Mouse (Mus musculus): Measurements from ENCODE around the gene Casq1. TPM values are rescaled to one million over a fixed set of nuclear protein-coding genes. Genes with fewer than 3 reads are reported as not detected.

Gene Casq1
- total RNA-seq, 2 experiments from 2014 or later = 5,450 to 5,866 TPM

DNA sequence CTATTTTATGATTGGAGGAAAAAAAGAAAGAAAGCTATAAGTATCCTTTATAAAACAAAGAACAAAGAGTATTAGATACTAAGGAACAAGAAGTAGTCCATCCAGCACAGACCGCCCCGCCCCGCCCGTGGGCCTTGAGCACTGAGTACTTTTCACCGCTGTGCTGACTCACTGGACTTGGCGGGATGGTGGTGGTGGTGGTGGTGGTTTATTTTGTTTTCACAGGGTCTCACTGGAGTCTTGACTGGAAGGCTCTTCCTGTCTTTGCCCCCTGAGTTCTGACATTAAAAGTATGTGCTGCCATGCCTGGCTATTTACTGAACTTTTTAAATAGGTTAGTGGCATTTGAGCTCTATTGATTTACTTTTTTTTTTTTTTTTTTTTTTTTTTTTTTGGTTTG lies 36.6 kb downstream of the Casq1 start:
- no peak for DNase-seq

DNA sequence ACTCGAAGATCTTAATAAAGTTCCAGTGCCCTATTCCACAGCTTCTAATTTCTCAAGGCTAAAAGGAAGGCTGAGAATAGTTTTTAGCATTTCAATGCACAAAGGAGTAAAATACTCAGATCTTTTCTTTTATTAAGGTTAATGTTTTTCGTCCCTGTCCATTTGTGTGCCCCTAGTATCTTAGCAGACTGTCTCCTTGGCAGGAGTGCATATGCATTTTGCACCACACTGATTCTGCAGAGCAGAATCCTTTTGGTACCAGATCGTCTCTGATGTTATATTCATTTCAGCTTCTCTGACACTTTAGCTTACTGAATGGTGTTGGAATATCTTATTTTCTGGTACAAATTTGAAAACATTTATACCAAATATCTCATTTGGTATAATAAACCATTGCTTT lies 37.9 kb downstream of the Casq1 start:
- DNase-seq = no peak

DNA sequence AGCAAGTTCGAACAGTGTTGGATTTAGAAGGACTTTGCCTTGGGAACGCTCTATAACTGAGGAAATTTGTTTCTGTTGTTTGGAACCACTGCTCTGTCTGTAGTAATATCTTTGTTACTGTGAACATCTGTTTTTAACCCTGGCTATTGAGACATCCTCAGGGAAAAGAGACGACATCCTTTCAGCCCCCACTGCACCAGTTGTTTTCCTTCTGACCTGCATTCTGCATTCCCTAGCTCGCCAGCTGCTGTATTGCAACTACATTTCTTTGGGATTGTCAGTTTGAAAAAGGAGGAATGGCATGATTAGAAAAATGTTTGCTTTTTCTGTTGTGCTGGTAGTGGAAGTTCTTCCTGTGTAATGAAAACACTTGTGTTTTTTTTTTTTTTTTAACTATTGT lies 38.8 kb downstream of the Casq1 start:
- DNase-seq = no peak

DNA sequence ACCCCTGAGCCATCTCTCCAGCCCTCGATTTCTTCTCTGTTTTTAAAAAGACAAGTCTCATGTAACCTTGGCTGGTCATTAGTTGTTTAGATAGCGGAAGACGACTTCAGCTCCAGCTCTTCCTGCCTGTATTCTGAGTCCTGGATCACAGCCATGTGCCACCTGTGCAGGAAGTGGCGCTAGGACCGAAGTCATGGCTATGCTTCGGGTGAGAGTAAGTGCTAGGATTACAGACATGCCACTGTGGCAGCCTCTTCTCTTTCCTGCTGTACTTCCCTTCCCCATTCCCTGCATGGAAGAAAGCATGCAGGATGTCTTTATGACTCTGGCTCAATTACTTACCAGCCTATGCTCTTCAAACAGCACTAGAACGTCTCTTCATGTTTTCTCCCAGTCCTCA lies 40.6 kb downstream of the Casq1 start:
- DNase-seq = no peak

DNA sequence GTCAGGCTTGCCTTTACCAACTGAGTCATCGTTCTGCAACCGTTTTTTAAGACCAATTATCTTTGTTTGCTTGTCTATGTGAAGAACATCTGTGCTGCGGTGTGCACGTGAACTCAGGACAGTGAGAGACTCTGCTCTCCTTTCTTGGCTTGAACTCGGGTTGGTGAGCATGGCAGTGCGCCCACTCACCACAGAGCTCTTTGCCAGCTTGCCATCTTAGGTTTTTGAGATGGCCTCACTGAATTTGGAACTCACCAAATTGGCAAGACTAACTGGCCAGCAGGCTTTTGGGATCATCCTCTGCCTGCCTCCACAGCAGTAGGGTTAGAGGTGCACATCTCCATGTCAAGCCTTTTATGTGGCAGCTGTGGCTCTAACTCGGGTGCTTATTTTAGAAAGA lies 41.9 kb downstream of the Casq1 start:
- no peak for DNase-seq

DNA sequence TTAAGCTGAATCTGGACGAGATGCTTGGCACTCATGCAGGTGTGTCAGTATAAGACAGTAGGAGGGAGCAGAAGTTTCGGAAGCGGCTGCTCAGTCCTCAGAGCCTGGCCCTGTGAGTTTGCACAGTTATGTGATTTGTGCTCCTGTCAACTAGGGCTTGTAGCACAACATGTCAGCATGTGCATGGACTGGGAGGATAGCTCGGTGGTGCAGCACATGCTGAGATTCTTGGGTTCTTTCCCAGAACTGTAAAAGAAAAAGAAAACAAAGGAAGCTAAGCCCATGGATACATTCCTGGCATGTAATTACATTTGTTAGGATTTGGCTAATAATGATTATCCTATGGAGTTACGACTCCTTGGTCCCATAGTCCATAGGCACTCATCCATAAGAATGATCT lies 46.5 kb downstream of the Casq1 start:
- no peak for DNase-seq

DNA sequence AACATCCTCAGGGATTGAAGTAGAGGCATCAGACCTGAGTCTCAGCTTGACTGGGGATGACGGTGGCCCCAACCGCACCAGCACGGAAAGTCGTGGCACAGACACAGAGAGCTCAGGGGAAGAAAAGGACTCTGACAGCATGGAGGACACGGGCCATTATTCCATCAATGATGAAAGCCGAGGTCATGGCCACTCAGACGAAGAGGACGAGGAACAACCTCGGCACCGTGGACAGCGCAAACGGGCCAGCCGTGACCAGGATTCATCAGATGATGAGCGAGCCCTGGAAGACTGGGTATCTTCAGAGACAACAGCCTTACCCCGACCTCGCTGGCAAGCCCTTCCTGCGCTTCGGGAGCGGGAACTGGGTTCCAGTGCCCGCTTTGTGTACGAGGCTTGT lies 47.3 kb downstream of the Casq1 start:
- DNase-seq = no peak

DNA sequence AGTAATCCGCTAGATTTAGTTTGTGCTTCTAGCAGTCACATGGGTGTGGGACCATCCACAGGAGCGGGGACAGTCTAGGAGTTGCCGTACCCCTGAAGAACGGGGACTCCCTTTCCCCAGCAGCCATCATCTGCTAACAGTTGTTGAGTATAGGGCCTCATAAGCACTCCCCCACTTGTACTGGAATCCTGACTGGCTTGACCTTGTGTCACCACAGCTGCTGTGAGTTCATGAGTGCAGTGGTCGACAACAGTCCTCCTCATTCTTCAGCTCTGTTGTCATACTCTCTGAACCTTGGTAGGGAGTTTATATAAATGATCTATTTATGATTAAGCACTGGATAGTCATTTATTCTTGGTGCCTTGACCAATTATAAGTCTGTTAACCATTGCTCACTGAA lies 49.9 kb downstream of the Casq1 start:
- DNase-seq = no peak

DNA sequence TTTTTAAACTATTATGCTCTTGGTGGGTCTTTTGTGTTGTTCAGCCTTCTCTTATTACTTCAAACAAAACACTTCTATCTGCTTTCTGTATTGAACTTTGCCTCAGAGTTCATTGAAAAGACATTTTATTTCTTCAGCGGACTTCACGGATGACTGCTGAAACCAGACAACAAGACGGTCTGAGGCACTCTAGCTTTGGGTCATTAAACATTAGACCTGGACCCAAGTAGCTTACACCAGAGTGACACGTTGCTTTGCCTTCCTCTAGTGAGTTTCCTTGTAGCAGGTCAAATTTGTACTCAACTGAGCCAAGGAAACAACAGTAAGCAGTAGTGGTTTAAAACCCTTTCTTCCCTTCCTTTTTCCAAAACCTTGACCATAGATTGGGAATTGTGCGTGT lies 51.8 kb downstream of the Casq1 start:
- DNase-seq = no peak

DNA sequence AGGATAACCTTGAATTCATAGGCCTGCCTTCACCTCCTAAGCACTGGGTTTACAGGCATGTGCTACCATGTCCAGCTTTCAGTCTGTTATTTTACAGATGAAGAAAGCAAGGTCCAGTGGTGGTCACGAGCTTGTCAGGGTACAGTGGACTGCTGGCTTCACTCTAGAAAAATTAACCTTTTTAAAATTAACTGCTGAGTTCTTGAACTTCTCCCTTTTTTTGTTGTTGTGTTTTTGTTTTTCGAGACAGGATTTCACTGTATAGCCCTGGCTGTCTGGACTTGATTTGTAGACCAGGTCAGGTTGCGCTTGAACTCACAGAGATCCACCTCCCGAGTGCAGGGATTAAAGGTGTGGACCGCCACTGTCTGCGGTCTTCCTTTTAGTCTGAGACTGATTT lies 56.7 kb downstream of the Casq1 start:
- DNase-seq = no peak

DNA sequence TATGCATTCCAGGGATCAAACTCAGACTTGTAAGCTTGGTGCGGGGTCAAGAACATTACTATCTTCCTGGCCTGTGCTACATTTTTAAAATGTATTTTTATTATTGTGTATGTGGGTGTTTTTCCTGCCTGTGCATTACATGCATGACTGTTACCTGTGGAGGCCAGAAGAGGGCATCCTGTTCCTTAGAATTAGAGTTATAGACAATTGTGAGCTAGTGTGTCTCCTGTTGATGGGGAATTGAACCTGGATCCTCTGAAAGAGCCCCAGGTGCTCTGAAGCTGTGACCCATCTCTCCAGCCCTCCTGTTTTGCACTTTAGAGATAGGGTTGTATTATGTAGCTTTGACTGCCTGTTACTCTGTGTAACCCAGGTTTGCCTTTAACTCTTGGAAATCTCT lies 57.7 kb downstream of the Casq1 start:
- no peak for DNase-seq

DNA sequence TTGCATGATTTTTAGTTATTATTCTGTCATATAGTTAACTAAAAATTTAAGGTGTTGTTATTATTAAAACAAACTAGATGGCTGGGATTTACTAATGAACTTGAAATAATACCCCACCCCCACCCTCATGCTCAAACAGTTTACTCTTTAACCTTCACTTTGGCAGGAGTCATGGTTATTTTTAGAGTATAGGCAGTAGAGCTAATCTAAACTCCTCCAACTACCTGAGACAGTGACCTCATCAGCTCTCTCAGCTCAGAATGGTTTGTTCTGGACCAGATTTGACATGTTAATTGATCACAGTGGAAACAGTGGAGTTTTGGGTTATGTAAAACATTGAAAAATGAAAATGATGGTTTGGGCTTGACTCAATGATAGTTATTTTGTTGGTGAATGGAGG lies 59.2 kb downstream of the Casq1 start:
- DNase-seq = no peak

DNA sequence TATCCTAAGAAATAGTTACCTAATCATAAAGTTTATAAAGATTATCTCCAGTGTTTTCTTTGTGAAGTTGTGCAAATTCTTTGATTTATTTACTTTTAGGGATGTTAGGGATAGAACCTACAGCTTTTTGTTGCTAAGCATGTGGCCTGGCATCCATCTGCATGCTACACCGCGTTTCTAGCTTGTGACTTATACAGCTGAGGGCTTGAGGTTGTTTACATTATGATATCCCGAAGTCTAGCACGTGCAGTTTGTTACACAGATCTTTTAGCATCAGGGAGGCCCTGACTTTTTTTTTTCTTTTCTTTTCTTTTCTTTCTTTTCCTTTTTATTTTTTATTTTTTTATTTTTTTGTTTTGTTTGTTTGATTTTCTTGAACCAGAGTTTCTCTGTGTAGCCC lies 59.7 kb downstream of the Casq1 start:
- no peak for DNase-seq

Other genes with a start within 250 kb of the Casq1 start
- gene Vangl2, start 191.4 kb downstream of the Casq1 start, total RNA-seq (2021) = under 1 TPM; 0.80 to 1.00 TPM
- gene Nhlh1, start 162.3 kb downstream of the Casq1 start, total RNA-seq (2021) = not detected
- gene Copa, start 137.3 kb downstream of the Casq1 start, total RNA-seq (2021) = 10 to 100 TPM; 70.6 to 79.4 TPM
- 10 to 100 TPM; 25.7 to 27.1 TPM for gene Ncstn, start 137.1 kb downstream of the Casq1 start, total RNA-seq (2021)
- gene Pex19, start 93.1 kb downstream of the Casq1 start, total RNA-seq (2021) = 10 to 100 TPM; 76.0 to 82.5 TPM
- 100 to 1,000 TPM; 131 to 159 TPM for gene Dcaf8, start 71.8 kb downstream of the Casq1 start, total RNA-seq (2021)
- 10 to 100 TPM; 32.6 to 33.3 TPM for gene Pea15a, start 13.1 kb downstream of the Casq1 start, total RNA-seq (2021)
- under 1 TPM; 0.59 to 0.88 TPM for gene Atp1a4, start 38.5 kb upstream of the Casq1 start, total RNA-seq (2021)
- 10 to 100 TPM in 1 of 2 experiments, 1 to 10 TPM in 1; 9.2 to 10.7 TPM for gene Igsf8, start 41.8 kb upstream of the Casq1 start, total RNA-seq (2021)
- gene Atp1a2, start 78.2 kb upstream of the Casq1 start, total RNA-seq (2021) = 1,000 to 10,000 TPM; 1,026 to 1,397 TPM
- not detected for gene Kcnj9, start 109.5 kb upstream of the Casq1 start, total RNA-seq (2021)
- under 1 TPM; 0.08 to 0.13 TPM for gene Kcnj10, start 121.3 kb upstream of the Casq1 start, total RNA-seq (2021)
- 1 to 10 TPM; 3.4 to 3.6 TPM for gene Pigm, start 156.7 kb upstream of the Casq1 start, total RNA-seq (2021)